Mouse (Mus musculus) brain, embryonic 14.5 days (tissue): ENCODE measurements around the gene Sorl1.

Source experiments
- CTCF ChIP-seq: fragments of 200-500 bp; IDR thresholded peaks from 2 replicates; pipeline ENCODE4 v1.5.1; 2012; ENCODE audit warnings: inconsistent platforms, mild to moderate bottlenecking, moderate library complexity, borderline replicate concordance; ENCODE audit not compliant: insufficient read depth, insufficient read length; ENCODE audit errors: extremely low read depth
- POLR2A ChIP-seq: fragments of 200-500 bp; IDR thresholded peaks from 2 replicates; pipeline ENCODE4 v1.6.1; 2012; ENCODE audit warnings: mild to moderate bottlenecking, inconsistent platforms, borderline replicate concordance; ENCODE audit not compliant: poor library complexity, insufficient read depth, insufficient read length, severe bottlenecking; ENCODE audit errors: extremely low read depth

DNA sequence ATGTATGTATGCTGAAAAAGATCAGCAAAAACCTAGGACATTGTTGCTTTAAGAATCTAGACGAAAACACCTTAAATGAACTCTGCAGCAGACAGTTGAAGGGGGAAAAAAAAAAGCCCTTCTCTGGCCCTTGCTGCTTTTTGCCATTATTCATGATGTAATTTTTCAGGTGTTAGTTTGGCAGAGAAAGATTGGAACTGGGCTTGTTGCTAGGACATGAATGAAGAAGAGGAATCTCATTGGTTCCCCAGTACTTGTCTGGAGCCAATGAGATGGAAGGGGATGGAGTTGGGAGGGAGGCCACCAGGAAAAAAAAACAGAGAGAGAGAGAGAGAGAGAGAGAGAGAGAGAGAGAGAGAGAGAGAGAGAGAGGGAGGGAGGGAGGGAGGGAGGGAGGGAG lies 187.5 kb downstream of the Sorl1 start:
- TF ChIP-seq CTCF: no peak
- TF ChIP-seq POLR2A: no peak
